Mouse (Mus musculus) embryonic fibroblast, embryonic 13.5 days (primary cell): ENCODE measurements around the gene Asprv1.

Experiments used
- CTCF ChIP-seq: IDR thresholded peaks from 2 replicates; pipeline ENCODE4 v1.5.1; 2011; ENCODE audit warnings: mild to moderate bottlenecking, control low read depth, low read length, moderate library complexity, borderline replicate concordance; ENCODE audit not compliant: insufficient read depth
- POLR2A ChIP-seq: IDR thresholded peaks from 2 replicates; pipeline ENCODE4 v1.6.1; 2011; ENCODE audit warnings: low read depth, mild to moderate bottlenecking, control low read depth, low read length, moderate library complexity

DNA sequence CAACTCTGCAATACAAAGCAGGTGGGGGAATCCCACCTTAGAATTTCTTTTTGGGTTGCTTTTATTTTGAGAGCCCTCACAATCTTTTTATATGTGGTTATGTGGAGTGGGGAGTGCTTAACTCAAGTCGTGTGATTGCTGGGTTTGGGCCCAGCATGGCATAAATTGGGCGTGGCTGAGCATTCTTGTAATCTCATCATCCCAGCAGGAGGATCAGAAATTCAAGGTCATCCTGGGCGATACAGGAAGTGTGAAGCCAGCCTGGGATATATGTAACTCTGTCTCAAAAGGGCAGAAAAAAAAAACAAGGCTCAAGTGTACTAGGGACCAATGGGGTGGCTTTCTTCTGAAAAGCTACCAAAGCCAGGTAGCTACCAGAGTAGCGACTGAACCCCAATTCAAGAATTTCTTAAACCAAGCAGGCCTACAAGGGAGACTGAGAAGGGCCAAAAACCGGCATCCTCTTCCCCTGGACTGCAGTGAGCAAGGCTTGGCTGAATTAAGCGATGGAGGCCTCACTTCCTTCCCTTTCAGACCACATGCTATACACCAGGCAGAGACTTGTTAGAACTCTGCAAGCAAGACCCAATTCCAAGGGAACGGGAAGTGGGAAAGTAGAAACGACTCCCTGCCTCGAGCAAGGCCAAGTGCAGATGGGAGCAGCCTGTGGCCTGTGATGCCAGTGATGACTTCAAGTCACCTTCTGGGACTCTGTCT, 32.4 kb downstream of the Asprv1 start:
- TF ChIP-seq CTCF (no peak), POLR2A (no peak)
